In the genomic region with DNA sequence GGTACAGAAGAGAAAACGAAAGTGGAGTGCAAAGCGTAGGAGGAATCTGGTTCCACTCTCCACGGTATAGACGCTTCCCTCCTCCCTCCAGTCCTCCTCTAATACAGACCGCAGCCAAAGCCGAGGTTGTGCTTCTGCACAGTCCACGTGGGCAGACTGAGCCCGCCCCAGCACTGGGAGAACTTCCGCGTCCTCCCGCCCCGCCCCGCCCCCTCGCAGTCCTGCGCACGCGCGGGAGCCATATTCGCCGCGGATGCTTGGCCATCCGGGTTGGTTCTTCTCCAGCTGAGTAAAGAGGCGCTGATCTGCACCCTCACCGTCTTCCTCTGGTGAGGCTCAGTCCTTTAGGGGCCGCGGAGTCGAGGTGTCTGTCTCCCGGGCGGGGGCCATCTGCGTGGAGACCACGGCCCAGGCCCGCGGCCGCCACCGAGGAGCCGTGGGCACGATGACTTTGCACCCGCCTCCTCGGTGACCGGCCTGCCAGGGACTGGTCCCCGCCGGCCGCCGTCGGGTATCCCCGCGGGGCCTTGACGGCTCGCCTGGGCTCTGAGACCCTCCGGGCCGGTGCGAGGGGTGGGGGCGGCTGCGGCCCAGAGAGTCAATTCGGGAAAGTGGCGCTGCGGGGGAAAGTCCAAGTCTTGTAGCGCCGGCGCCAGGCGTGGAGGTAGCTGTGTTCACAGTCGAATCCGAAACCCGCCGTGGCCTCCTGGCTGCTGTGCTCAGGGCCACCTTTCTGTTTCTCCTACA, we compare ENCODE assay signal across 8 mouse cellular contexts. TPM values are rescaled to one million over a fixed set of nuclear protein-coding genes. Genes with fewer than 3 reads are reported as not detected.
DNase-seq lines count a peak whose midpoint lies in the region; ATAC-seq and TF ChIP-seq lines count a peak whose summit lies in the region.

A gene (plus strand): TSS at position 216 of the 747 bp plus-strand sequence.
A gene (minus strand): TSS at position 424 of the 747 bp plus-strand sequence.

- DNase-seq in A20 (ENCODE audit: low read depth, low spot score), result peak; percentile 96
- peak; percentile 88 for DNase-seq in heart, adult 9 months (ENCODE audit: low spot score in 2 of 2)
- DNase-seq in monocyte, adult 2 months (ENCODE audit: low read depth in 1 of 2, low spot score in 2 of 2), result peak; percentile 66 to 82
- DNase-seq in spleen, postnatal 36 days (ENCODE audit: low spot score in 2 of 2), result peak; percentile 91 to 92

- TF ChIP-seq CTCF in bone marrow macrophage, adult 2 months (IDR thresholded peaks at IDR 0.05; ENCODE audit: low read depth, low read length), result no peak
- TF ChIP-seq CTCF in embryonic fibroblast, embryonic 13.5 days (IDR thresholded peaks at IDR 0.05; ENCODE audit: borderline replicate concordance, insufficient read depth, low read length), result no peak

- ATAC-seq in kidney, embryonic 14.5 days (ENCODE audit: low FRiP score, low TSS enrichment), result peak; percentile 100
- peak; percentile 100 for ATAC-seq in limb, embryonic 15.5 days (ENCODE audit: insufficient number of reproducible peaks, low FRiP score, low TSS enrichment, low read depth)

- WGBS in kidney, embryonic 14.5 days, result 1% methylated on average over 62 of the region's 65 CpGs
- under 1% methylated on average over 65 of the region's 65 CpGs for WGBS in limb, embryonic 15.5 days

- peak within 1 kb of the TSS; percentile 81 for H3K9ac ChIP-seq in kidney, embryonic 14.5 days (ENCODE audit: low read depth, low read length)
- H3K9ac ChIP-seq in limb, embryonic 15.5 days, result peak within 1 kb of the TSS; percentile 91

- H3K27ac ChIP-seq in bone marrow macrophage, adult 2 months (ENCODE audit: insufficient read depth, low read depth, low read length), result peak within 1 kb of the TSS; percentile 67
- peak within 1 kb of the TSS; percentile 81 for H3K27ac ChIP-seq in embryonic fibroblast, embryonic 13.5 days (ENCODE audit: insufficient read depth, low read length)
- H3K27ac ChIP-seq in kidney, embryonic 14.5 days (ENCODE audit: low read depth, low read length), result peak within 1 kb of the TSS; percentile 89
- H3K27ac ChIP-seq in limb, embryonic 15.5 days, result peak within 1 kb of the TSS; percentile 93

- peaks cover 36% of the 10 kb centered on the region for H3K36me3 ChIP-seq in kidney, embryonic 14.5 days (ENCODE audit: control insufficient read depth, insufficient read depth, low read length)
- peaks cover 34% of the 10 kb centered on the region for H3K36me3 ChIP-seq in limb, embryonic 15.5 days

- no peak for TF ChIP-seq POLR2A in bone marrow macrophage, adult 2 months (IDR thresholded peaks at IDR 0.05; ENCODE audit: borderline replicate concordance, low read depth, low read length)
- peak; percentile 79 for TF ChIP-seq POLR2A in embryonic fibroblast, embryonic 13.5 days (IDR thresholded peaks at IDR 0.05; ENCODE audit: low read depth, low read length)

- H3K27me3 ChIP-seq in kidney, embryonic 14.5 days (ENCODE audit: control insufficient read depth, insufficient read depth, low read length), result no peaks in the 10 kb centered on the region
- H3K27me3 ChIP-seq in limb, embryonic 15.5 days, result no peaks in the 10 kb centered on the region

- no peaks in the 10 kb centered on the region for H3K9me3 ChIP-seq in kidney, embryonic 14.5 days (ENCODE audit: control insufficient read depth, low read length)
- no peaks in the 10 kb centered on the region for H3K9me3 ChIP-seq in limb, embryonic 15.5 days

- peaks cover 31% of the 10 kb centered on the region for H3K4me1 ChIP-seq in bone marrow macrophage, adult 2 months (ENCODE audit: control insufficient read depth, insufficient read depth, low read length)
- H3K4me1 ChIP-seq in embryonic fibroblast, embryonic 13.5 days (ENCODE audit: control insufficient read depth, insufficient read depth, low read length), result peaks cover 3% of the 10 kb centered on the region
- peaks cover 5% of the 10 kb centered on the region; the same call in 1 of the 2 replicates for H3K4me1 ChIP-seq in kidney, embryonic 14.5 days (ENCODE audit: control insufficient read depth, insufficient read depth, low read length)
- H3K4me1 ChIP-seq in limb, embryonic 15.5 days, result peaks cover 14% of the 10 kb centered on the region

- peak within 1 kb of the TSS; percentile 81 for H3K4me2 ChIP-seq in kidney, embryonic 14.5 days (replicated peaks; ENCODE audit: low read depth, low read length)
- peak within 1 kb of the TSS; percentile 53 for H3K4me2 ChIP-seq in limb, embryonic 15.5 days

- peak within 1 kb of the TSS; percentile 80 for H3K4me3 ChIP-seq in bone marrow macrophage, adult 2 months (ENCODE audit: insufficient read depth, low read length)
- H3K4me3 ChIP-seq in embryonic fibroblast, embryonic 13.5 days (ENCODE audit: insufficient read depth, low read length), result peak within 1 kb of the TSS; percentile 70
- peak within 1 kb of the TSS; percentile 92 for H3K4me3 ChIP-seq in kidney, embryonic 14.5 days (ENCODE audit: low read length)
- H3K4me3 ChIP-seq in limb, embryonic 15.5 days, result peak within 1 kb of the TSS; percentile 85

RNA-seq across cellular contexts. Expression of the first gene that starts in this region (rescaled TPM):
- polyA plus RNA-seq in bone marrow macrophage, adult 2 months (2012; ENCODE audit: insufficient read depth, insufficient read length, missing spikeins), result 159 and 175 TPM in 2 replicates
- polyA plus RNA-seq in embryonic fibroblast, embryonic 13.5 days (2011; ENCODE audit: insufficient read length, low read depth, missing spikeins), result 238 and 265 TPM in 2 replicates
- polyA plus RNA-seq in kidney, embryonic 14.5 days (2014; fragmentation: Nextera tagmentation; extraction: Ambion mirVana), result 336 and 387 TPM in 2 replicates
- 289 and 291 TPM in 2 replicates for polyA plus RNA-seq in limb, embryonic 15.5 days (2015; fragmentation: Nextera tagmentation; extraction: Ambion mirVana)

RNA-seq across cellular contexts. Expression of the second gene that starts in this region (rescaled TPM):
- polyA plus RNA-seq in bone marrow macrophage, adult 2 months (2012; ENCODE audit: insufficient read depth, insufficient read length, missing spikeins), result 1.1 and 1.2 TPM in 2 replicates
- 0.65 and 4.8 TPM in 2 replicates for polyA plus RNA-seq in embryonic fibroblast, embryonic 13.5 days (2011; ENCODE audit: insufficient read length, low read depth, missing spikeins)
- polyA plus RNA-seq in kidney, embryonic 14.5 days (2014; fragmentation: Nextera tagmentation; extraction: Ambion mirVana), result 0.80 and 1.4 TPM in 2 replicates
- polyA plus RNA-seq in limb, embryonic 15.5 days (2015; fragmentation: Nextera tagmentation; extraction: Ambion mirVana), result 0.79 and 1.00 TPM in 2 replicates

Comparison
In these comparisons a context has a peak if more than half of its experiments do, and no peak if none do; other contexts are left out.
1. Peak in every context shown above with its lines: DNase-seq, ATAC-seq, H3K4me3 ChIP-seq and H3K27ac ChIP-seq.